Mouse (Mus musculus): ENCODE measurements around the gene Htt.
"Not testable (repeated sequence)": the region's sequence is repeated elsewhere in the genome, so short reads cannot be mapped to it uniquely, and the experiment has no call there.

Gene Htt

DNA sequence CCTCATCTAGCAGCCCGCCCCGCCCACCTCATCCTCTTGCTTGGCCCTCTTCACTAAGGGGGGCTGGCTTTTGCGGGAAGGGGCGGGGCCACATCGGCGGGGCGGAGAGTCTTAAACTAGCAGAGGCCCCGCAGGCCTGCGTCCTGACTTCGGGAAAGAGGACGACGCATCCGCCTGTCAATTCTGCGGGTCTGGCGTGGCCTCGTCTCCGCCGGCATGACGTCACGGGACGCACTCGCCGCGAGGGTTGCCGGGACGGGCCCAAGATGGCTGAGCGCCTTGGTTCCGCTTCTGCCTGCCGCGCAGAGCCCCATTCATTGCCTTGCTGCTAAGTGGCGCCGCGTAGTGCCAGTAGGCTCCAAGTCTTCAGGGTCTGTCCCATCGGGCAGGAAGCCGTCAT lies at the start of gene Htt:
TSS of gene Htt (plus strand) at position 232 of the 400 bp plus-strand sequence.
- peak; percentile 96 for DNase-seq (ENCODE audit: low read depth, low spot score)

DNA sequence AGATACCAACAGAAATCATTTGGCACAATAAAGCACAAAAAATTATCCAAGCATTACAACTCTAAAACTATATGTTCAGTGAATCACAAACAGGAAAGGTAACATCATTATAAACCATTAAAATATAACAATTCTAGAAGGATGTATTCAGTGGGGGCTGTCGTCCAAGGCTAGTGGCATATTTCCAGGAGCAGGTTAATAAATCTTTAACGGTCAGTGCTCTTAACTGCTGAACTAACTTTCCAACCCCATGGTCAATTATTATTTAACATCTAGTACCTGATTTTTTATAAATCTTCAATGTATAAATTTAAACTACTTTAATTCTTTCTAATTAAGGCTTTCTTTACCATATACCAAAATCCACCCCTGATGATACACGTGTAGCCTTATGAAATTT lies 47.2 kb upstream of the Htt start:
- not testable (repeated sequence) for DNase-seq (ENCODE audit: low read depth, low spot score)

DNA sequence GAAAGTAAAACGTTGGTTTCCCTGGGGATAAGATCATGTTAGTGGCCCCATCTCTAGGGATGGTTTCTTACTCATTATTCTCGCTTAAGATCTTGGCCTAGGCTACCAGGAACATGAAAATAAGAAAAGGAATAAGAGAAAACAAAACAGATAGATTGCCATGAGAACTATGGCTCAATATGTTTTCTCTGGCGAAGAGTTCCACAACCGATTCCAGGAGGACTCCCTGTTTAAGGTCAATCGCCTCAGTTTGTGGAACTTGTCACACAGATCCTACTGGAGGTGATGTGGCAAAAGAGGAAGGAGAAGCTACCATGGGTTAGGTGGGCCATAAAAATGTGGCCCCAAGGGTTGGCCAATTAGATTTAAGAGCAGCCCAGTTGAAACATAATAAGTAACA lies 46.7 kb upstream of the Htt start:
- DNase-seq (ENCODE audit: low read depth, low spot score) = no peak

DNA sequence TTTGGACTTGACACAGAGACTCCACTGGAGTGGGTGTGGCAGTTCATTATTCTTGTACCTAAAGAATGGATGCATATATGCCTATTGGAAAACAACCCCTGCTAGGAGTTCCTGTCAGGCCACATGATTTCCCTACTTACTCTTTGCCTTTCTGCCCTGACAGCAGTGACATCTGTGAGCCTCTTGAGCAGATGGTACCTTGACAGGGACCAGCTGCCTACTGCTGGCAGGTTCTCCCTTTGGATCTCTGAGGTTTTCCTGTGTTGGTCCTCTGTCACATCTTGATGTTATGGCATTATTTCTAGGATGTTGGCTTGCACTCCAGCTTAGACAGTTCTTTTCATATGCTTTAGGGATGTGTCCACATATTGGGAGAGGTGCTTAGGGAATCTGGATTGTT lies 32.4 kb upstream of the Htt start:
- DNase-seq (ENCODE audit: low read depth, low spot score) = no peak

DNA sequence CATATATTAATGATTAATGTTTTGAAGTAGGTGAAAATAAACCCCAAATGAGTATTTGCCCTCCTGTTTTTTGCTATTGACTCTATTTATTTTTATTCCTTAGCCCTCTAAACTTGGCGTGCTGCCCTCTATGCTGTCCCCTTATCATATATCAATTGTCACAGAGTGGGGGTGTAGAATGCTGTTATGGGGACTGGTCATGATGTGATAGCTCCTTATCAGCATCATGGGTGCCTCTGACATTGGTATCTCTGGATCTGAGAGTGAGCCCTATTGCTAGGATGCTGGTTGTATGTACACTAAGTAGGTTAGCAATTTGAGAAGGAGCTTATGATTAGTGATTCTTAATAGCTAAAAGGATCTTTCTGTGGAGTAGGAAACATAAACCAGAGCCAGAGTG lies 31.3 kb upstream of the Htt start:
- no peak for DNase-seq (ENCODE audit: low read depth, low spot score)

- DNase-seq (ENCODE audit: low read depth, low spot score) = no peak
Measured at GRCm38 (mm10) chr5:34751477-34751876, 10.1 kb upstream of the Htt start.

DNA sequence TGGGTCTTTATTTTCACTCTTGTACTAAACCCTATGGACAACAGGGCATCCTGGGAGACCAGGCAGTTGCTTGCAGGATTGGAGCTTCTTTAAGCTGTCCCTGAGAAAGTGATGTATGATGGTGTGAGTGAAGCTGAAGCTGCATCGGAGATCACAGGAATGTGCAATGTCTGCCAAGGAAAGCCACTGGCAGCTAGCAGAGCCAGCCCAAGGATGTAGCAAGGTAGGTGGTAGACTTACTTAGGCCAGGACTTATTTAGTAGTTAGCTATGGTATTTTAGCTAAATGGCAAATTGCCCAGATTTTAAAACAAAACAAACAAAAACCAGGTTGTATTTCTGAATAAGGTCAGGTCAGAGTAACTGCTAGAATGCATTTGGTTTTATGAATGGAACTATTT lies 2.8 kb upstream of the Htt start:
- no peak for DNase-seq (ENCODE audit: low read depth, low spot score)

DNA sequence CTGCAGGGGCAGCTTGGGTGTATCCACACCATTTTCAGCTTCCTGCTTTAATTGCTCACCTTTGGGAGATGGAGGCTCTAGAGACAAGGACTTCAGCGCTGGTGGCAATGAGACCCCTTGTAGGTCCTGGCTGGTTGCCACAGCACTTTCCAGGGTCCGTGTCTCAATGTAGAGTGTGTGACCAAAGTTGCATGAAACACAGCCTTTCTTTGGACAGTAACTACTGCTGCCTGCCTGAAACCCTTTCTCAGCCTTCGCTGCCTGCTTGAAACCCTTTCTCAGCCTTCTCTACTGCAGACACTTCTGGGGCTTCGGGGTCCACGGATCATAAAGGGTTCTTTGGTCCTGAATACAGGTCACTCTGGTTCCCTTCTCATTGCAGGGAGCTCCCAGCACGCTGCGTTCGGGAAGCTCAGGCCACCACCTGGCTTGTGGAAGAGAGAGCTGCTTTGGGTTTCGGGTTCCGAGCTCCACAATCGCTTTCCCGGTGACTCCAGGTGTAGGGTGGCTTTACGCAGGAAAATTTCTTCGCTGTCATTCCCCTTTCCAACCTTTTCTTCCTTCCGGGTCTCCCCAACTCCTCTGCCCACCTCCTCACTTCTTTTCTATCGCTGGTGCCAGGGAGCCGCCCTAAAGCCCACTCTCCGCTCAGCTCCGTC lies 561 bp upstream of the Htt start:
- DNase-seq (ENCODE audit: low read depth, low spot score) = peak; percentile 7

DNA sequence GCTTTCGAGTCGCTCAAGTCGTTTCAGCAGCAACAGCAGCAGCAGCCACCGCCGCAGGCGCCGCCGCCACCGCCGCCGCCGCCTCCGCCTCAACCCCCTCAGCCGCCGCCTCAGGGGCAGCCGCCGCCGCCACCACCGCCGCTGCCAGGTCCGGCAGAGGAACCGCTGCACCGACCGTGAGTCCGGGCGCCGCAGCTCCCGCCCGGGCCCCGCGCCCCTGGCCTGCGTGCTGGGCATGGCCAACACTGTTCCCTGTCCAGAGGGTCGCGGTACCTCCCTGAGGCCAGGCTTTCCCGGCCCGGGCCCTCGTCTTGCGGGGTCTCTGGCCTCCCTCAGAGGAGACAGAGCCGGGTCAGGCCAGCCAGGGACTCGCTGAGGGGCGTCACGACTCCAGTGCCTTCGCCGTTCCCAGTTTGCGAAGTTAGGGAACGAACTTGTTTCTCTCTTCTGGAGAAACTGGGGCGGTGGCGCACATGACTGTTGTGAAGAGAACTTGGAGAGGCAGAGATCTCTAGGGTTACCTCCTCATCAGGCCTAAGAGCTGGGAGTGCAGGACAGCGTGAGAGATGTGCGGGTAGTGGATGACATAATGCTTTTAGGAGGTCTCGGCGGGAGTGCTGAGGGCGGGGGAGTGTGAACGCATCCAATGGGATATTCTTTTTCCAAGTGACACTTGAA lies 533 bp downstream of the Htt start:
- peak; percentile 17 for DNase-seq (ENCODE audit: low read depth, low spot score)

- no peak for DNase-seq (ENCODE audit: low read depth, low spot score)
Measured at GRCm38 (mm10) chr5:34771818-34772217, 10.3 kb downstream of the Htt start.

DNA sequence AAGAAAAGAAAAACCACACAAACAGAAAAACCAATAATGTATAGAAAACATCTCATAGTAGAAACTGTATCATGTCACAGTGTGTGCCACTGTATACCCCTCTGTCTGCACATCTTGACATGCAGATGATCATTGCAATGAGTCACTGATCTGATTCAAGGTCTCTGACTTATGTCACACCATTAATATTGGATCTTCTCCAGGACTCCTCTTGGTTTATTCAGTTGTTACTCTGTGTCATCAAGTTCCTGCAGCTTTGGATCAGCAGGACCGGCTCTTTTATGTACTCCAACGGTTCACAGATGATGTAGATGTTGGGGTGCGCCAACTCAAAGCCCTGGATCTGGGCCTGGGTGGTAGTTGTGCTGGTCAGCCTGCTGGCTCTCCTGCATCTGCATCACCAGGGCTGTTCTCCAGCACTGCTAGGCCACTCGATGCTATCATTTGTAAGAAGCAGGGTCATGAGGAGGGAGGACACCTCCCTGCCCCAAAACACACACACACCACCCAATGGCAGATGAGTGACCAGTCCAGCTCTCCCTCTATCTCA lies 11.2 kb downstream of the Htt start:
- DNase-seq (ENCODE audit: low read depth, low spot score) = no peak

DNA sequence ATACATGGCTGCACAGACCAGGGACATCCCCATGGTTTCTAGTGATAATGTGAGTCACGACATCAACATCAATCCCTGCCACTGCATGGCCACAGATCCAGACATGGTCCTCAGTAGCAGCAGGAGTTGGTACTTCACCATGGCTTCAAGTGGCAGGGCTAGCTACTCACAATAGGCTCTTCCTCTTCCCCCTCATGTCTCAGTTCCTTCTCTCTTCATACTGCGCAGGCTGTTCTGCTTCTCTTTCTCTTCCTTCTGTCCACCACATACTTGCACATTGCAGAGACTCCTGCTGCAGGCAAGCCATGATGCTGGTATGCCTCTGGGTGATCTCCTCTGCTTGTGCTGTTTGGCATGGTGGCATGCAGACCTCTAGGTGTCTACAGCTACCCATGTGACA lies 11.9 kb downstream of the Htt start:
- no peak for DNase-seq (ENCODE audit: low read depth, low spot score)

DNA sequence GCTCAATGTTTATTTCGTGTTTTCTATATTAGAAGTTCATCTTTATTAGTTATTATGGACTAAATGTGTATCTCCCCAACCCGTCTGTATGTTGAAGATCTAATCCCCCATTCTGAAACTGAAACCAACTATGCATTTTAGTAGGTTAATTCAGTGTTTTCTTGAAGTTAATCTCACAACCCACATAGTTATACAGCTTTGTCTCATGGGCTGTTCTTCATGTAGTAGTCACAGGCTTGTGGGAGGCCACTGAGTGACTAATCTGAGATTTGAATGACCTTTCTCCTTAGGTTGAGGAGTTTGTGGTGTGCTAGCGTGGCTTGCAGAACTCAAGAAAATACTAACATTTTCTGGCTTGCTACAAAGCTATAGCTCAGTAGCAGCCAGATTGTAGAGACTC lies 23.5 kb downstream of the Htt start:
- DNase-seq (ENCODE audit: low read depth, low spot score) = no peak

DNA sequence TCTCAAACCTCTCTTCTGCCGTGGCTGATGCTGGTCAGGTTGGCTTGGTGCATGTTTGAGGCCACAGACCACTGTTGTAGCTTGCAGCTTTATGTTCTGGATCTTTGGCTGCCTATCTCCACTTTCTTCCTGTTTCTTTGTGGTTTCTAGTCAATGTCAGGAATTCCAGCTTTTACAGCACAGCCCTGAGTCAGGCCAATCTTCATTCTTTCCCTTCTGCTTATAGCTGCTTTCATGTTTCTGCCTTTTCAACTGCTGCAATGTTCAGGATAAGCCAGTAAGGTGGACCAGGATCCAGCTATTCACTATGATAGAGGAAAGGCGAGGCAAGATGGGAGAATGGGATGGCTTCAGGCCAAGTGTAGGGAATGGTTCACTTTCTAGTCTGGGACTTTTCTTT lies 29.6 kb downstream of the Htt start:
- DNase-seq (ENCODE audit: low read depth, low spot score) = no peak

- no peak for DNase-seq (ENCODE audit: low read depth, low spot score)
Measured at GRCm38 (mm10) chr5:34800292-34800953, 38.9 kb downstream of the Htt start.

DNA sequence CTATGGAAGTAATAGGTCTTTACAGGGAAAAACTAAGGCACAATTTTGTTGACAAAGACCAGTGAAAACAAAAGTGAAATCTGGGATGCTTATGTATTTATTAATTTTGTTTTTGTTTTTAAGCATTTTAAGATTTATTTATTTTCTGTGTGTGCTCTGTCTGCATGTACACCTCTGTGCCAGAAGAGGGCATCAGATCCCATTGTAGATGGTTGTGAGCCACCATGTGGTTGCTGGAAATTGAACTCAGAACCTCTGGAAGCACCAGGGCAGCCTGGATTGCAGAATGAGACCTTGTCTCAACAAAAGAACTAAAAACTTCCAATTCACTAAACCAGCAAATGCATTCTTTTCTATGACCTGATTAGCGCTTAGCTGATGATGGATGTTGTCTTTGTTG lies 44.5 kb downstream of the Htt start:
- DNase-seq (ENCODE audit: low read depth, low spot score) = no peak

- DNase-seq (ENCODE audit: low read depth, low spot score) = no peak
Measured at GRCm38 (mm10) chr5:34822431-34823149, 61.0 kb downstream of the Htt start.

DNA sequence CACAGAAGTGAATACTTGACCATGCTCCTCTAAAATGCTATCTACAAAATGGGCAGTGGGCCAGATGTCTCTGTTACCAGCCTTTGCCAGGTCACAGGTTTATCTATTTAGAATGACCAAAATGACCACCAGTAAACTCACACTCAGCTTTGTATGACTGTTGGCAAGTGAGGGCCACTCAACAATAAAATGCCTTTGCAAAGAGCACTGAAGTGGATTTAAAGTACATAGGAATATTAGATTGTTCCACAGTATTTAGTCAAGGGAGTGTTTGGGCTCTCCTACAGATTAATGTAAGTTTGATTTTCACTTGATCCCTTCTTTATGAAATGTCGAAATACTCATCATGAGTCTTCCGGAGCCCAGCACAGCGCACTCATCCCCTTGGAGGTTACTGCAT lies 92.5 kb downstream of the Htt start:
- DNase-seq (ENCODE audit: low read depth, low spot score) = no peak

DNA sequence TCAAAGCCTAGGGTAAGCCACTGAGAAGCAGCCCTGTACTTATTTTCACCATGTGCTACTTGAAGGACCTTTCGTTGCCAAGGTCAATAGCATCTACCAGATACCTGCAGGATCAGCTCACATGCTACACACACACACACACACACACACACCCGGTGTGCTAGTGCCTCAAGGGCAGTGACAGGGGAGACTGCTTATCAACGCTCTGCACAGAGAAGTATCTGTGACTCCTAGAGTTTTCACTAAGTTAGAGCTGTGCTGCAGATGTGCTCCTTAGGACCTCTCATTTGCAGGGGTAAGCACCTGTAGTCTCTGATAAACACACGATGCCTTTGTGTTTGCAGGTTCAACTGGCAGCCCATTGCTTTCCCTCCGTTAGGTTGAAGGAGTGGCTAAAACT lies 103.8 kb downstream of the Htt start:
- no peak for DNase-seq (ENCODE audit: low read depth, low spot score)

- not testable (repeated sequence) for DNase-seq (ENCODE audit: low read depth, low spot score)
Measured at GRCm38 (mm10) chr5:34880307-34880706, 118.8 kb downstream of the Htt start.

- DNase-seq (ENCODE audit: low read depth, low spot score) = no peak
Measured at GRCm38 (mm10) chr5:34881023-34881422, 119.5 kb downstream of the Htt start.

- no peak for DNase-seq (ENCODE audit: low read depth, low spot score)
Measured at GRCm38 (mm10) chr5:34885250-34885649, 123.7 kb downstream of the Htt start.
